Mouse (Mus musculus): Measurements from ENCODE around the gene Stpg2. TPM values are rescaled to one million over a fixed set of nuclear protein-coding genes. Genes with fewer than 3 reads are reported as not detected.

Gene Stpg2
- polyA plus RNA-seq, 1 experiment: not detected

- no peak overlapping the region for H3K9ac ChIP-seq (ENCODE audit: low read depth, poor library complexity, severe bottlenecking)
- no peaks in the 10 kb centered on the region for H3K4me1 ChIP-seq (ENCODE audit: control insufficient read depth, insufficient read depth, low read length)
- H3K27ac ChIP-seq (ENCODE audit: insufficient read depth, low read length): no peak overlapping the region
- no peaks in the 10 kb centered on the region for H3K9me3 ChIP-seq (replicated peaks; ENCODE audit: control insufficient read depth, insufficient read depth, low read length, poor library complexity, severe bottlenecking)
- no peaks in the 10 kb centered on the region for H3K27me3 ChIP-seq (ENCODE audit: control insufficient read depth, insufficient read depth, low read length, poor library complexity, severe bottlenecking)
- no peak overlapping the region for H3K4me3 ChIP-seq (ENCODE audit: low read depth, low read length)
- H3K36me3 ChIP-seq (ENCODE audit: control insufficient read depth, insufficient read depth, low read length, poor library complexity, severe bottlenecking): no peaks in the 10 kb centered on the region
- TF ChIP-seq EP300 (IDR thresholded peaks at IDR 0.05; ENCODE audit: insufficient read depth, low read depth, low read length) (no peak), CTCF (IDR thresholded peaks at IDR 0.05; ENCODE audit: low read depth, low read length) (no peak), POLR2A (IDR thresholded peaks at IDR 0.05; ENCODE audit: insufficient read depth, low read length) (no peak)
Observed at GRCm38 (mm10) chr3:139709794-139710193, 504.3 kb downstream of the Stpg2 start.

GRCm38 (mm10) chr3:139728751-139729150 lies 523.3 kb downstream of the Stpg2 start:
- Histone ChIP-seq H3K36me3 (ENCODE audit: control insufficient read depth, insufficient read depth, low read length, poor library complexity, severe bottlenecking) (no peaks in the 10 kb centered on the region), H3K9me3 (replicated peaks; ENCODE audit: control insufficient read depth, insufficient read depth, low read length, poor library complexity, severe bottlenecking) (no peaks in the 10 kb centered on the region), H3K27ac (ENCODE audit: insufficient read depth, low read length) (no peak overlapping the region), H3K27me3 (ENCODE audit: control insufficient read depth, insufficient read depth, low read length, poor library complexity, severe bottlenecking) (no peaks in the 10 kb centered on the region), H3K4me1 (ENCODE audit: control insufficient read depth, insufficient read depth, low read length) (no peaks in the 10 kb centered on the region), H3K4me3 (ENCODE audit: low read depth, low read length) (no peak overlapping the region), H3K9ac (ENCODE audit: low read depth, poor library complexity, severe bottlenecking) (no peak overlapping the region)
- TF ChIP-seq EP300 (IDR thresholded peaks at IDR 0.05; ENCODE audit: insufficient read depth, low read depth, low read length): no peak
- no peak for TF ChIP-seq CTCF (IDR thresholded peaks at IDR 0.05; ENCODE audit: low read depth, low read length)
- no peak for TF ChIP-seq POLR2A (IDR thresholded peaks at IDR 0.05; ENCODE audit: insufficient read depth, low read length)

DNA sequence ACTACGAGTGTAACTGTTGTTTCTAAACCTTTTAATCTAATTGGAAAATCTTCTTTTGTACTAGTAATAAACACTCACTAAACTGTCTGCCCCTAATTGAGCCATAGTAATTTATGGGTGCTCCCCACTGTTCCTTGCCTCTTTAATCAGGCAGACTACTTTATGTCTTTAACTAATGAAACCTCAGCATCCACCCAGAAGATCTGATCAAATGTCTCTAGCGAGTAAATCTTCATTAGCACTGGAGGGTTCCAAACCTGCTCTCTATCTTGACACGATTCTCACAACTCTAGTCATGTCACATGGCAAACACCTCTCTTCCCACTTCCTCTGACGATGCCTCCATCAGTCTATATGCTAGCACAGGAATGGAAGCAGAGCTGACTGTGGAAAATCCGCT lies 523.8 kb downstream of the Stpg2 start:
- TF ChIP-seq EP300 (IDR thresholded peaks at IDR 0.05; ENCODE audit: insufficient read depth, low read depth, low read length): no peak
- TF ChIP-seq POLR2A (IDR thresholded peaks at IDR 0.05; ENCODE audit: insufficient read depth, low read length): no peak
- TF ChIP-seq CTCF (IDR thresholded peaks at IDR 0.05; ENCODE audit: low read depth, low read length): no peak
- H3K27ac ChIP-seq (ENCODE audit: insufficient read depth, low read length): no peak overlapping the region
- no peak overlapping the region for H3K4me3 ChIP-seq (ENCODE audit: low read depth, low read length)
- no peak overlapping the region for H3K9ac ChIP-seq (ENCODE audit: low read depth, poor library complexity, severe bottlenecking)
- no peaks in the 10 kb centered on the region for H3K27me3 ChIP-seq (ENCODE audit: control insufficient read depth, insufficient read depth, low read length, poor library complexity, severe bottlenecking)
- no peaks in the 10 kb centered on the region for H3K4me1 ChIP-seq (ENCODE audit: control insufficient read depth, insufficient read depth, low read length)
- H3K36me3 ChIP-seq (ENCODE audit: control insufficient read depth, insufficient read depth, low read length, poor library complexity, severe bottlenecking): no peaks in the 10 kb centered on the region
- no peaks in the 10 kb centered on the region for H3K9me3 ChIP-seq (replicated peaks; ENCODE audit: control insufficient read depth, insufficient read depth, low read length, poor library complexity, severe bottlenecking)

- Histone ChIP-seq H3K36me3 (ENCODE audit: control insufficient read depth, insufficient read depth, low read length, poor library complexity, severe bottlenecking) (no peaks in the 10 kb centered on the region), H3K27me3 (ENCODE audit: control insufficient read depth, insufficient read depth, low read length, poor library complexity, severe bottlenecking) (no peaks in the 10 kb centered on the region), H3K4me3 (ENCODE audit: low read depth, low read length) (no peak overlapping the region), H3K9me3 (replicated peaks; ENCODE audit: control insufficient read depth, insufficient read depth, low read length, poor library complexity, severe bottlenecking) (no peaks in the 10 kb centered on the region), H3K27ac (ENCODE audit: insufficient read depth, low read length) (no peak overlapping the region), H3K9ac (ENCODE audit: low read depth, poor library complexity, severe bottlenecking) (no peak overlapping the region), H3K4me1 (ENCODE audit: control insufficient read depth, insufficient read depth, low read length) (no peaks in the 10 kb centered on the region)
- TF ChIP-seq CTCF (IDR thresholded peaks at IDR 0.05; ENCODE audit: low read depth, low read length) (no peak), EP300 (IDR thresholded peaks at IDR 0.05; ENCODE audit: insufficient read depth, low read depth, low read length) (no peak), POLR2A (IDR thresholded peaks at IDR 0.05; ENCODE audit: insufficient read depth, low read length) (no peak)
Observed at GRCm38 (mm10) chr3:139733156-139733555, 527.7 kb downstream of the Stpg2 start.

DNA sequence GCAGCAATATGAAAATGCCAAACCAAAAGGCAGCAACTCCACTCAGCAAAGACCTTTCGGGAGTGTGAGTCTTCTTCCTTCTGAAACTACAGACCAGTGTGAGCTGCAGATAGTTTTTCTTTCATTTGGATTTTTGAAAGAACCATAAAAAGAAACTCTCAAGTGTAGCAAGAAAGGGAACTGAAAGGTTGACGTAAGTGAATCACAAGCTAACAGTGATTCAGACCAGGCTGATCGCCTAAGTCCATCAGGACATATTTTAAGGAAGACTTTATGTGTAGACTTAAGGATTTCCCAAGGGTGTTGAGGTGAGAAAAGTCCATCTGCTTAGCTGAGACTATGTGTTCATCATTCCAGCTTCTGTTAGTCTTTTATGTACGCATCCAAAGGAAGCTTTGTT lies 533.9 kb downstream of the Stpg2 start:
- H3K9me3 ChIP-seq (replicated peaks; ENCODE audit: control insufficient read depth, insufficient read depth, low read length, poor library complexity, severe bottlenecking): no peaks in the 10 kb centered on the region
- H3K27ac ChIP-seq (ENCODE audit: insufficient read depth, low read length): no peak overlapping the region
- TF ChIP-seq EP300 (IDR thresholded peaks at IDR 0.05; ENCODE audit: insufficient read depth, low read depth, low read length) (no peak), POLR2A (IDR thresholded peaks at IDR 0.05; ENCODE audit: insufficient read depth, low read length) (no peak), CTCF (IDR thresholded peaks at IDR 0.05; ENCODE audit: low read depth, low read length) (no peak)
- no peak overlapping the region for H3K4me3 ChIP-seq (ENCODE audit: low read depth, low read length)
- H3K27me3 ChIP-seq (ENCODE audit: control insufficient read depth, insufficient read depth, low read length, poor library complexity, severe bottlenecking): no peaks in the 10 kb centered on the region
- no peaks in the 10 kb centered on the region for H3K4me1 ChIP-seq (ENCODE audit: control insufficient read depth, insufficient read depth, low read length)
- H3K36me3 ChIP-seq (ENCODE audit: control insufficient read depth, insufficient read depth, low read length, poor library complexity, severe bottlenecking): no peaks in the 10 kb centered on the region
- H3K9ac ChIP-seq (ENCODE audit: low read depth, poor library complexity, severe bottlenecking): no peak overlapping the region

Other genes with a start within 250 kb of the Stpg2 start
- 43.9 and 48.6 TPM in 2 replicates for gene Rap1gds1, start 130.5 kb upstream of the Stpg2 start, polyA plus RNA-seq (2011; ENCODE audit: insufficient read depth, insufficient read length, low read depth, missing spikeins)

Data from ES-Bruce4 (cell line).